ENCODE assay signal across 8 mouse cellular contexts in genomic region chr13:37541674-37542073, GRCm38 (mm10).
DNase-seq lines count a peak whose midpoint lies in the region; ATAC-seq and TF ChIP-seq lines count a peak whose summit lies in the region.

No protein-coding gene starts in this region.

- no peaks in the 10 kb centered on the region for H3K9me3 ChIP-seq in forebrain, embryonic 14.5 days (replicated peaks; ENCODE audit: control insufficient read depth, low read length)
- no peaks in the 10 kb centered on the region for H3K9me3 ChIP-seq in lung, embryonic 16.5 days (ENCODE audit: control insufficient read depth, low read length)

- no peak overlapping the region for H3K4me3 ChIP-seq in forebrain, embryonic 14.5 days (ENCODE audit: low read depth, low read length)
- no peak overlapping the region for H3K4me3 ChIP-seq in layer of hippocampus, adult 2 months
- H3K4me3 ChIP-seq in lung, embryonic 16.5 days (ENCODE audit: low read length) = no peak overlapping the region

- H3K9ac ChIP-seq in forebrain, embryonic 14.5 days (ENCODE audit: low read length) = no peak overlapping the region
- no peak overlapping the region for H3K9ac ChIP-seq in lung, embryonic 16.5 days (ENCODE audit: low read length)

- DNase-seq in A20 (ENCODE audit: low read depth, low spot score) (peak; percentile 70), R1 (ENCODE audit: low read depth, low spot score) (peak; percentile 69)
- DNase-seq in forebrain, embryonic 14.5 days (ENCODE audit: low spot score) = peak; percentile 63
- DNase-seq in heart, postnatal 4 days = peak; percentile 72
- DNase-seq in layer of hippocampus, adult 2 months (ENCODE audit: low spot score in 2 of 2) = peak; percentile 41 to 44
- peak; percentile 83 for DNase-seq in retina, postnatal 1 day

- peak; percentile 83 for TF ChIP-seq CTCF in layer of hippocampus, adult 2 months (conservative IDR thresholded peaks at IDR 0.05)

- ATAC-seq in forebrain, embryonic 14.5 days = 0 out of 2 replicates have a peak, but pooled peaks have one; percentile 7
- peak; percentile 82 for ATAC-seq in lung, embryonic 16.5 days (ENCODE audit: low read depth)
- ATAC-seq in erythroid progenitor cell, adult 5-6 weeks (replicated peaks; ENCODE audit: low FRiP score, poor library complexity, severe bottlenecking) = no peak

- H3K27me3 ChIP-seq in forebrain, embryonic 14.5 days (replicated peaks; ENCODE audit: control insufficient read depth, insufficient read depth, low read length) = 0 out of 2 replicates have a peak, but pooled peaks cover 3% of the 10 kb centered on the region
- H3K27me3 ChIP-seq in lung, embryonic 16.5 days (ENCODE audit: control insufficient read depth, insufficient read depth, low read depth, low read length) = no peaks in the 10 kb centered on the region

- H3K36me3 ChIP-seq in forebrain, embryonic 14.5 days (ENCODE audit: control insufficient read depth, insufficient read depth, low read length) = no peaks in the 10 kb centered on the region
- H3K36me3 ChIP-seq in lung, embryonic 16.5 days (ENCODE audit: control insufficient read depth, insufficient read depth, low read length) = no peaks in the 10 kb centered on the region

- H3K27ac ChIP-seq in forebrain, embryonic 14.5 days (ENCODE audit: low read depth, low read length) = no peak overlapping the region
- H3K27ac ChIP-seq in layer of hippocampus, adult 2 months = no peak overlapping the region
- 0 out of 2 replicates have a peak overlapping the region, but pooled peaks have one; percentile 25 for H3K27ac ChIP-seq in lung, embryonic 16.5 days (ENCODE audit: low read length)

- 16% methylated on average over 6 of the region's 6 CpGs for WGBS in forebrain, embryonic 14.5 days
- WGBS in lung, embryonic 16.5 days = 9% methylated on average over 6 of the region's 6 CpGs

- H3K4me1 ChIP-seq in forebrain, embryonic 14.5 days (ENCODE audit: control insufficient read depth, insufficient read depth, low read length) = no peaks in the 10 kb centered on the region
- peaks cover 5% of the 10 kb centered on the region for H3K4me1 ChIP-seq in lung, embryonic 16.5 days (replicated peaks; ENCODE audit: control insufficient read depth, insufficient read depth, low read length)

- H3K4me2 ChIP-seq in forebrain, embryonic 14.5 days (ENCODE audit: low read length) = no peak overlapping the region
- H3K4me2 ChIP-seq in lung, embryonic 16.5 days (ENCODE audit: low read depth, low read length) = no peak overlapping the region
